Mouse (Mus musculus) CH12.LX (cell line): ENCODE data around the gene Mtmr12.

Experiments used
- EP300 ChIP-seq: IDR thresholded peaks from 2 replicates; pipeline ENCODE4 v1.6.1; 2011; ENCODE audit warnings: low read length, improper control_type of control experiment
- MAZ ChIP-seq: IDR thresholded peaks from 2 replicates; pipeline ENCODE4 v1.6.1; 2012; ENCODE audit warnings: low read depth, mild to moderate bottlenecking, inconsistent platforms, low read length, improper control_type of control experiment, moderate library complexity
- ZMIZ1 ChIP-seq: IDR thresholded peaks from 2 replicates; pipeline ENCODE4 v1.6.1; 2012; ENCODE audit warnings: low read depth, mild to moderate bottlenecking, inconsistent platforms, low read length, improper control_type of control experiment

GRCm38 (mm10) chr15:12224239-12224638, 19.4 kb downstream of the Mtmr12 start:
- TF ChIP-seq EP300, result no peak
- TF ChIP-seq MAZ, result no peak
- no peak for TF ChIP-seq ZMIZ1
